Mouse (Mus musculus): Measurements from ENCODE around the gene Prdm15. TPM values are rescaled to one million over a fixed set of nuclear protein-coding genes. Genes with fewer than 3 reads are reported as not detected.

Gene Prdm15
- polyA plus RNA-seq, 1 experiment, result 17.4 TPM

- TF ChIP-seq POLR2A (IDR thresholded peaks at IDR 0.05; ENCODE audit: extremely low read depth, insufficient read depth, low read length) (no peak), CTCF (IDR thresholded peaks at IDR 0.05; ENCODE audit: extremely low read depth, insufficient read depth, low read length) (no peak)
- no peak overlapping the region for H3K4me3 ChIP-seq (ENCODE audit: insufficient read depth, low read length)
- no peaks in the 10 kb centered on the region for H3K4me1 ChIP-seq (ENCODE audit: control insufficient read depth, insufficient read depth, low read length)
- H3K27ac ChIP-seq (ENCODE audit: insufficient read depth, low read length), result no peak overlapping the region
These were observed 28.2 kb downstream of the Prdm15 start for GRCm38 (mm10) chr16:97823311-97824007.

- no peak overlapping the region for H3K27ac ChIP-seq (ENCODE audit: insufficient read depth, low read length)
- H3K4me1 ChIP-seq (ENCODE audit: control insufficient read depth, insufficient read depth, low read length), result no peaks in the 10 kb centered on the region
- TF ChIP-seq POLR2A (IDR thresholded peaks at IDR 0.05; ENCODE audit: extremely low read depth, insufficient read depth, low read length) (no peak), CTCF (IDR thresholded peaks at IDR 0.05; ENCODE audit: extremely low read depth, insufficient read depth, low read length) (no peak)
- no peak overlapping the region for H3K4me3 ChIP-seq (ENCODE audit: insufficient read depth, low read length)
These were observed 32.1 kb downstream of the Prdm15 start for GRCm38 (mm10) chr16:97819532-97819931.

GRCm38 (mm10) chr16:97817414-97817813 lies 34.2 kb downstream of the Prdm15 start:
- Histone ChIP-seq H3K4me1 (ENCODE audit: control insufficient read depth, insufficient read depth, low read length) (peaks cover 2% of the 10 kb centered on the region; the same call in 1 of the 2 replicates), H3K27ac (ENCODE audit: insufficient read depth, low read length) (no peak overlapping the region), H3K4me3 (ENCODE audit: insufficient read depth, low read length) (no peak overlapping the region)
- no peak for TF ChIP-seq CTCF (IDR thresholded peaks at IDR 0.05; ENCODE audit: extremely low read depth, insufficient read depth, low read length)
- TF ChIP-seq POLR2A (IDR thresholded peaks at IDR 0.05; ENCODE audit: extremely low read depth, insufficient read depth, low read length), result no peak

GRCm38 (mm10) chr16:97815269-97815668 lies 36.4 kb downstream of the Prdm15 start:
- Histone ChIP-seq H3K27ac (ENCODE audit: insufficient read depth, low read length) (no peak overlapping the region), H3K4me3 (ENCODE audit: insufficient read depth, low read length) (no peak overlapping the region), H3K4me1 (ENCODE audit: control insufficient read depth, insufficient read depth, low read length) (peaks cover 2% of the 10 kb centered on the region; the same call in 1 of the 2 replicates)
- TF ChIP-seq CTCF (IDR thresholded peaks at IDR 0.05; ENCODE audit: extremely low read depth, insufficient read depth, low read length) (no peak), POLR2A (IDR thresholded peaks at IDR 0.05; ENCODE audit: extremely low read depth, insufficient read depth, low read length) (no peak)

GRCm38 (mm10) chr16:97814060-97814459 lies 37.6 kb downstream of the Prdm15 start:
- H3K4me3 ChIP-seq (ENCODE audit: insufficient read depth, low read length), result no peak overlapping the region
- H3K27ac ChIP-seq (ENCODE audit: insufficient read depth, low read length), result no peak overlapping the region
- peaks cover 7% of the 10 kb centered on the region for H3K4me1 ChIP-seq (ENCODE audit: control insufficient read depth, insufficient read depth, low read length)
- TF ChIP-seq POLR2A (IDR thresholded peaks at IDR 0.05; ENCODE audit: extremely low read depth, insufficient read depth, low read length) (no peak), CTCF (IDR thresholded peaks at IDR 0.05; ENCODE audit: extremely low read depth, insufficient read depth, low read length) (no peak)

- no peak for TF ChIP-seq CTCF (IDR thresholded peaks at IDR 0.05; ENCODE audit: extremely low read depth, insufficient read depth, low read length)
- no peak for TF ChIP-seq POLR2A (IDR thresholded peaks at IDR 0.05; ENCODE audit: extremely low read depth, insufficient read depth, low read length)
- H3K4me3 ChIP-seq (ENCODE audit: insufficient read depth, low read length), result no peak overlapping the region
- peaks cover 12% of the 10 kb centered on the region for H3K4me1 ChIP-seq (ENCODE audit: control insufficient read depth, insufficient read depth, low read length)
- peak overlapping the region; percentile 41 for H3K27ac ChIP-seq (ENCODE audit: insufficient read depth, low read length)
These were observed 42.8 kb downstream of the Prdm15 start for GRCm38 (mm10) chr16:97808881-97809280.

- no peak for TF ChIP-seq CTCF (IDR thresholded peaks at IDR 0.05; ENCODE audit: extremely low read depth, insufficient read depth, low read length)
- TF ChIP-seq POLR2A (IDR thresholded peaks at IDR 0.05; ENCODE audit: extremely low read depth, insufficient read depth, low read length), result no peak
- Histone ChIP-seq H3K4me1 (ENCODE audit: control insufficient read depth, insufficient read depth, low read length) (peaks cover 10% of the 10 kb centered on the region), H3K4me3 (ENCODE audit: insufficient read depth, low read length) (no peak overlapping the region), H3K27ac (ENCODE audit: insufficient read depth, low read length) (no peak overlapping the region)
These were observed 46.0 kb downstream of the Prdm15 start for GRCm38 (mm10) chr16:97805646-97806045.

GRCm38 (mm10) chr16:97804680-97805547 lies 46.7 kb downstream of the Prdm15 start:
- no peak overlapping the region for H3K4me3 ChIP-seq (ENCODE audit: insufficient read depth, low read length)
- peaks cover 10% of the 10 kb centered on the region for H3K4me1 ChIP-seq (ENCODE audit: control insufficient read depth, insufficient read depth, low read length)
- H3K27ac ChIP-seq (ENCODE audit: insufficient read depth, low read length), result no peak overlapping the region
- TF ChIP-seq POLR2A (IDR thresholded peaks at IDR 0.05; ENCODE audit: extremely low read depth, insufficient read depth, low read length) (no peak), CTCF (IDR thresholded peaks at IDR 0.05; ENCODE audit: extremely low read depth, insufficient read depth, low read length) (peak; percentile 65)

- TF ChIP-seq POLR2A (IDR thresholded peaks at IDR 0.05; ENCODE audit: extremely low read depth, insufficient read depth, low read length), result no peak
- TF ChIP-seq CTCF (IDR thresholded peaks at IDR 0.05; ENCODE audit: extremely low read depth, insufficient read depth, low read length), result no peak
- Histone ChIP-seq H3K27ac (ENCODE audit: insufficient read depth, low read length) (no peak overlapping the region), H3K4me3 (ENCODE audit: insufficient read depth, low read length) (no peak overlapping the region), H3K4me1 (ENCODE audit: control insufficient read depth, insufficient read depth, low read length) (no peaks in the 10 kb centered on the region)
These were observed 53.4 kb downstream of the Prdm15 start for GRCm38 (mm10) chr16:97797950-97798869.

Data from cortical plate, adult 2 months (tissue).